Mouse (Mus musculus) thymus, postnatal 14 days (tissue): ENCODE measurements around the gene Hist1h4j.

Experiments used
- DNase-seq: peaks from one replicate; pipeline ENCODE4 v3.0.0; 2021

The Hist1h4j gene

GRCm38 (mm10) chr13:21727948-21728572 lies 6.8 kb upstream of the Hist1h4j start:
- DNase-seq: no peak

GRCm38 (mm10) chr13:21729544-21729943 lies 5.3 kb upstream of the Hist1h4j start:
- no peak for DNase-seq

- DNase-seq: peak; percentile 57
Measured at GRCm38 (mm10) chr13:21733466-21733865, 1.4 kb upstream of the Hist1h4j start.

- DNase-seq: peak; percentile 83
Measured at GRCm38 (mm10) chr13:21734010-21734905, 606 bp upstream of the Hist1h4j start.

- DNase-seq: no peak
Measured at GRCm38 (mm10) chr13:21745006-21745405, 10.1 kb downstream of the Hist1h4j start.

- DNase-seq: no peak
Measured at GRCm38 (mm10) chr13:21749387-21750158, 14.7 kb downstream of the Hist1h4j start.

- DNase-seq: peak; percentile 98
Measured at GRCm38 (mm10) chr13:21750159-21751017, 15.5 kb downstream of the Hist1h4j start, which contains the start of gene Hist1h4k. Gene Hist1h4k, minus strand, starts transcription at chr13:21750505.

- DNase-seq: no peak
Measured at GRCm38 (mm10) chr13:21751417-21751816, 16.6 kb downstream of the Hist1h4j start.

- DNase-seq: no peak
Measured at GRCm38 (mm10) chr13:21751827-21752226, 17.0 kb downstream of the Hist1h4j start.

- DNase-seq: no peak
Measured at GRCm38 (mm10) chr13:21752356-21752755, 17.5 kb downstream of the Hist1h4j start.

GRCm38 (mm10) chr13:21753051-21753523 lies 18.2 kb downstream of the Hist1h4j start:
- no peak for DNase-seq

- DNase-seq: peak; percentile 77
Measured at GRCm38 (mm10) chr13:21753524-21754285, 18.8 kb downstream of the Hist1h4j start, which contains the start of the genes Hist1h2ak and Hist1h2bn. Gene Hist1h2ak, minus strand, starts transcription at chr13:21753827. Gene Hist1h2bn, plus strand, starts transcription at chr13:21754123.

- DNase-seq: peak; percentile 53
Measured at GRCm38 (mm10) chr13:21754294-21755001, 19.6 kb downstream of the Hist1h4j start.

- DNase-seq: no peak
Measured at GRCm38 (mm10) chr13:21755707-21756106, 20.8 kb downstream of the Hist1h4j start.

- peak; percentile 79 for DNase-seq
Measured at GRCm38 (mm10) chr13:21778814-21779766, 44.2 kb downstream of the Hist1h4j start.

- DNase-seq: peak; percentile 86
Measured at GRCm38 (mm10) chr13:21779767-21780731, 45.2 kb downstream of the Hist1h4j start, which contains the start of gene Hist1h1b. Gene Hist1h1b, minus strand, starts transcription at chr13:21780625.

GRCm38 (mm10) chr13:21781021-21781555 lies 46.2 kb downstream of the Hist1h4j start:
- DNase-seq: no peak

- no peak for DNase-seq
Measured at GRCm38 (mm10) chr13:21781639-21782038, 46.8 kb downstream of the Hist1h4j start.
